Mouse (Mus musculus) gastrocnemius, postnatal 14 days (tissue): ENCODE measurements around the gene Dpf3. TPM values are rescaled to one million over a fixed set of nuclear protein-coding genes. Genes with fewer than 3 reads are reported as not detected.
A peak's percentile ranks its signal among the peaks of the same experiment; 100 is the strongest.

Experiments
- DNase-seq: peaks from one replicate; pipeline ENCODE4 v3.0.0; 2021; ENCODE audit warnings: mixed read lengths
- intact Hi-C: fragments of 180-260 bp; cut with DNase I; formaldehyde crosslinking; loops from one replicate; pipeline ENCODE4 v1.15.1; 2025; ENCODE audit warnings: low total_unique reads
- long read RNA-seq, 2 experiments: library from polyadenylated mRNA; stranded (forward); transcript quantifications; one replicate each; pipeline ENCODE4 v2.0.0; 2021
- total RNA-seq, 2 experiments: library from RNA; stranded (reverse); gene quantifications; 2 replicates each; pipeline ENCODE4 v1.2.3; 2021

Dpf3 gene
- total RNA-seq, result 10 to 100 TPM; 18.7 to 19.5 TPM
- long read RNA-seq, experiment 1, partial matches to known transcripts, result 5 of 12 reads
- long read RNA-seq, experiment 1, other reads (novel, unspliced or antisense), result 7 of 12 reads
- long read RNA-seq, experiment 2, partial matches to known transcripts, result 5 of 8 reads
- long read RNA-seq, experiment 2, other reads (novel, unspliced or antisense), result 2 of 8 reads

DNA sequence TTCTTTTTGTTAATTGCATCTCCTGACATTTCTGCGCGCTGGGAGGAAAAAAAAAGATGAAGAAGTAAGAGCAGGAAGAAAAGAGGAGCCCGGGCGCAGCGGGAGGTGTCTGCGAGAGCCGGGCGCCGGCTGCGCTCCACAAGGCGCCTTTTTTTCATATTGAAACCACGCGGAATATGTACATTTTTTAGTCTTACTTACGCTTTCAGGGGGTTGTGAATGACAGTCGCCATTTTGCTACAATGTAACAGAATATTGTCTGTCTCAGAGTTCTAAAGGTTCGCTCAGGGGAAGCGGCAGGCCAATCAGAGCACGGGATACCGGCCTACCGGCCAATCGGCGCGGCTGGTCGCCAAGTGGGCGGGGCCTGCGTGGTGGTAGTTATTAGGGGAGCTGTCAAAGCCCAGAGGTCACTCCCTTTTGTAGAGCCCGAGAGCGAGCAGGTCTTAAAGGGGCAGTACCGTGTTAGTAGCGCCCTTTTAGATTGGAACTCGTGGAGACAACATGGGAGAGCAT lies at the start of gene Dpf3:
TSS of gene Dpf3 (minus strand) at position 241 of the 516 bp plus-strand sequence.
- DNase-seq, result peak; percentile 100
- intact Hi-C loops, result no loop called here

DNA sequence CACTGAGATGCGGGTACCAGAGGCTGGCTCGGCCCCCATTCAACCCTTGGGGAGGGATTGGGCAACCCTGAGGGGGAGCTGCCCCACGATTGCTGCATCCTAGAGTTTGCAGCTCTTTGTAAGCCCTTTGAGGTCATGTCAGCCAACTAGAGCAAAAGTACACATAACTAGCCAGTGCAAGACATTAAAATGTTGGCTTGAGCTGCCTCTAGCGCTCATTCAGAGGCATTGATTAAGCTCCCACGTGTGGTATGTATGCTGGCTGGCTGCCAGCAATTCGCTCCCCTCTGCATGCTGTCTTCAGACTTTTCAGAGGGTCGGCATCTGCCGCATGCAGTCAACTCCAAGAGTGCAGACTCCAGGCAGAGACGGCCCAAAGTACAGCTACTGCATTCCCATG lies 48.5 kb upstream of the Dpf3 start:
- intact Hi-C loops, result no loop called here
- no peak for DNase-seq

DNA sequence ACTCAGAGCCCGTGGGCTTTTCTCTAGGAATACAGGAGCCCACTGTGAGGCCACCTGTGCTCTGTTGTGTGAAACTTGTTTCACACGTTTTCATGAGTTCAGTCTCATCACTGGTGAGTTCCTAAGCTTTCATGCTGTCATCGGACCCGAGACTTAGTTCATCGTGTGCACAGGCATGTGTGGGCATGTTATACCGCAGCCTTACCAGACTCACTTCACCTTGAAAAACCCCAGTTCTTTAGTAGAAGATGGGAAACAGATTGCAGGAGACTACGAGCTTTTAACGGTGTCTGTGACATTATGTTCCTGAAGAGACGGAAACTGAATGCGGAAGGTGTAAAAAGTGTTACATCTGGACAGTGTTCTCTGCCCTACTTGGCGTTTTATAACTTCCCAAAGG lies 47.9 kb upstream of the Dpf3 start:
- DNase-seq, result no peak

DNA sequence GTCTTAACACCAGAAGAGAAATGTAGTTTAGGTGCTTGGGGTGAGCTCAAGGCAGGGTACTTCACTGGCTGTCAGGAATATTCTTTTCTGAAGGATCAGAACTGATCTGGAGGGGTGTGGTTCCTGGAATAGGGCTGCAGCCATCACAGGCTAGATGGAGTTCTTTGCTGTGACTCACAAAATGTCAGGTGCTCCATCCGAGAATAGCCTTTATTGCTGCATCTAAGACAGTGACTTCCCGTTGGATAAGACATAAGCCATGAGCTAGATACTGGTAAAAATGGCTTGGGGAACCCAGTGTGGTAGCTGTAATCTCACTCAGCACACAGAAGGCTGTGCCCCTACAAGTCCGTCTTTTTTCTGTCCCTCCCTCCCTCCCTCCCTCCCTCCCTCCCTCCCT lies 46.7 kb upstream of the Dpf3 start:
- no peak for DNase-seq
- intact Hi-C loops, result no loop called here

More for the DNA sequence above, 47.9 kb upstream of the Dpf3 start:
- intact Hi-C loops, result no loop called here

DNA sequence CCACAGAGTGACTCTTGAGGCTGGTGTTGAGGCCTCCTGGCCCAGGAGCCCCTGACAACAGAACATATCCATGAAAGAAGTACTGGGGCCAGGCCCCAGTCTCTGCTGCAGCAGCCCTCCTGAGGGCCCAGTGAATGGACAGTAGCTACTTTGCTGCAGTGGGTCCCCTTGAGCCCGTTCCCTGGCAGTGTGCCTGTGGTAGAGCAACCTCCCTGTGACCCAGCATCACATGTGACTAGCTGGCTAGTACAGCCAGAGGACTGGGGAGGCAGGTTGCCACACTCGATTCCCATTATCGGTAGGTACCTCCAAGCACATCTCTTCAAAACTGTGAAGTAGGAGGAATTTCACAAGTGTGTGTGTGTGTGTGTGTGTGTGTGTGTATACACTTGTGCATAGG lies 45.5 kb upstream of the Dpf3 start:
- DNase-seq, result no peak
- intact Hi-C loops, result no loop called here

DNA sequence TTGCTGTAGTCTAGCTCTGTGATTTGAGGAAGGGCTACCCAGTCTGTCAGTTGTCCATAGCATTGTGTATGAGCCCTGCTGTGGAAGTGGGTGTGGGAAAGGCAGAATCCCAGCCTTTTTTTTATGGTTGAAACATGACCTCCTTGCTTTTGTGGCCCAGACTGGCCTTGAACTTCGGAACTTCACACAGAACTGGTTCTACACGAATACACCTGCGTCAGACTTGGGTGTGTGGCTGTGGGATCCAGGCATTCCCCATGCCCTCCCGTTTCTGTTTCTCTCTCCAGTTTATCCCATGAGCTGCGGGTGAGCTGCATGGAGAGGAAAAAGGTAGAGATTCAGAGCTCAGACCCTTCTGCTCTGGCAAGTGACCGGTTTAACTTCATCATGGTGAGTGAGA lies 44.5 kb upstream of the Dpf3 start:
- intact Hi-C loops, result no loop called here
- no peak for DNase-seq

DNA sequence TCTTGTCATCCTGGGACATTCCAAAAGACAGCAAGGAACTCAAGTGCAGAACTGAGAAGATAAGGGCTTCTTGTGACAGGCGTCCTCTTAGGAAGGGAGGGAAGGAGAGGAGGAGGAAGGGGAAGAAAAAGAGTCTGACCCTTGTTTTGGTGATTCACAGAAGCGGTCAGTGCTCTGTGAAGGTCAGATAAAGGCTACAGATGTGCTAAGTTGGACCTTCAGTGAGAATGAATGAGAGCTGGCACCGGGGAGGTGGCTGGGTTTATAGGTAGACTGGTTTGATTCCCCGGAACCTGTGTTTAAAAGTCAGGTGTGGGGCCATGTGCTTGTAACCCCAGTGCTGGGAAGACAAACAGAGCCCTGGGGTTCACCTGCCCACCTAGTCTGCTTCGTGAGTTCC lies 41.1 kb upstream of the Dpf3 start:
- intact Hi-C loops, result no loop called here
- DNase-seq, result no peak

DNA sequence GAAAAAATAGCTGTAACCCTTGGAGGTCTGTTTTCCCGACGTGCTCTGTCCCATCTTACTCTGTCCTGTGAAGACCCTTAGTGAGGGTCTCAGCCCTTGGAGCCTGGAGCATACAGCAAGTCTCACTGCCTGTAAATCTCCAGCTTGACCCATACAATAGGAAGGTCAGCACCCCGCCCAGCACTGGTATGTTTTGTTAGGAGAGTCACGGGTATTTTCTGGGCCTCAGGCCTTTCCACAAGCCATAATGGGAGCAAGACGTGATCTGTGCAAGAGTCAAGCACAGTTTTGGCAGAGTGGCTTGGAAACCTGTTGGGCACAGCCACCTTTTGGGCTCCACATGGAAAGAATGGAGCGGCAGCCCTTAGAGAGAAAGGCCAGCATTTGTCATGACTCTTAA lies 40.3 kb upstream of the Dpf3 start:
- intact Hi-C loops, result no loop called here
- DNase-seq, result no peak

DNA sequence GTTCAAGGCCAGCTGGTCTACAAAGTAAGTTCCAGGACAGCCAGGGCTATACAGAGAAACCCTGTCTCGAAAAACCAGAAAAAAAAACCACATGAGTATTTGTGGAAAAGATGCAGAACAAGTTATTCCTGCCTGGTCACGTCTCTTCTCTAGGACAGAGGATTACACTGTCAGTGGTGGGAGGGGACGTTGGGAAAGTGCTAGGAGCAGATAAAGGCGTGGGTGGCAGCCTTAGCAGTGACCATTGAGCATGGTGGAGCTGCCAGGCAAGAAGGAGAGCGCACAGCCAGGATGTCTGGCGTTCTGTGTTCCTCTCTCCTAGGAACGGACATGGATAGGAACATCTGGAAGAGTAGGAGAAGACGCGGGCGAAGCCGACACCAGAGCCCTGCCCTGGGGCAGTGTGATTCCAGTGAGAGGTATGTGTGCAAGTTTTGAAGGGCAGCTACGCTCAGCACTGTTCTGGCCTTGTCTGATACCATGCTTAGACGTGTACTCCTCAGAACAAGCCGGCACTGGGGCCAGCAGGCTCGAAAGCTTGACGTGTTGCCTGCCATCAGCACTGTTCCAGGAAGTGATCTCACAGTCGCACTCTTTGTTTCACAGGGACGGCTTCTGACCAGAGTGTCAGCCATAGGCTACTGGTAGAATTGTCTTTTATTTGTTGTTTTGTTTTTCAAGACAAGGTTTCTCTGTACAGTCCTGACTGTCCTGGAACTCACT lies 38.5 kb upstream of the Dpf3 start:
- intact Hi-C loops, result no loop called here
- DNase-seq, result no peak

DNA sequence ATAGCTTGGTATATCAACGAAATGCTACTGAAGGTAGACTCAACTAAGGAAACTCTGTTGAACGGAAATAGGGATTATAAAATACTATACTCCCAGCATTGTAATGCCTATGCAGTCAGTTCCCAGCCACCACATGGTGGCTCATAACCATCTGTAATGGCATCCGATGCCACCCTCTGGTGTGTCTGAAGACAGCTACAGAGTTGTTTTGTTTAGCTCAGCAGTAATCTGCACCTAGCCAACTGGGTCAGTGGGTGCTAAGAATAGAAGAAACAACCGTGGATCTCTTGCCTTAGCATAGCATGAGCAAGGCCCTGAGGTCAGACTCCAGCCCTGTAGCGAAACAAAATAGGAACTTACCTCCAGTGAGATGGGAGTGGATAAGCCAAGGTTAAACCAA lies 36.8 kb upstream of the Dpf3 start:
- intact Hi-C loops, result no loop called here
- no peak for DNase-seq

DNA sequence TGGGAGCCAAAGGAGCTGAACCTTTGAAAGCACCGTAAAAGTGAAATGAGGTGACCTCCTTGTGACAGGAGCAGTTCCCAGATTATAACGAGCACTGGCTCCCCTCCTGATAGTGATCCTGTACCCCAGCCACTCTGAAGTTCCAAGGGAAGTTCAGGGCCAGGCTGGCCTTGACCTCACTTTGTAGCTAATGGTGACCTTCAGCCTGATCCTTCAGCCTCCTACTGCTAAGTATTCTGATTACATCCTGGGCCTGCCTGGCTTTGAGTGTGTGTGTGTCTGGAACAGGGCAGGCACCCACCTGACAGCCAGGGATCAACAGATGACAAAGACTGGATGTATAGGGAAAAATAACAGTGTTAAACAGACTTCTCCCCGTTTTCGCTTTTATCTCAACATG lies 36.4 kb upstream of the Dpf3 start:
- no peak for DNase-seq
- intact Hi-C loops, result no loop called here

DNA sequence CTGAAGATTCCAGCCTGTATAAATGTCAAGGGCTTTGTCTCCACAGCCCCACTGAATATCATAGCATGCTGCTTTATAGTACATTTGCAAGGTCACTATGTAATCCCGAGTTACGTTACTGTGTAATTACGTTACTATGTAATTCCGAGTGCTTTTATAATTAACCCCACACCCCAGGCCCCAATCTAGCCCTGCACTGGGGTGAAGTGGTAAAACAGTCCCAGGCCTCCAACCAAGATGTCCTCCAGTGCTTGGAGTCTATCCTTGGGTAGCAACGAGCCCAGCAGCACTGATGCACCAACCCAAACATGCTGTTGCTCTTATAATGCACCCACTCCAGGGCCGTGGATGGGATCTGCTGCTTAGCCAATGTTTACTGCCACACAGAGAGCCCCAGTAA lies 35.5 kb upstream of the Dpf3 start:
- intact Hi-C loops, result no loop called here
- no peak for DNase-seq

DNA sequence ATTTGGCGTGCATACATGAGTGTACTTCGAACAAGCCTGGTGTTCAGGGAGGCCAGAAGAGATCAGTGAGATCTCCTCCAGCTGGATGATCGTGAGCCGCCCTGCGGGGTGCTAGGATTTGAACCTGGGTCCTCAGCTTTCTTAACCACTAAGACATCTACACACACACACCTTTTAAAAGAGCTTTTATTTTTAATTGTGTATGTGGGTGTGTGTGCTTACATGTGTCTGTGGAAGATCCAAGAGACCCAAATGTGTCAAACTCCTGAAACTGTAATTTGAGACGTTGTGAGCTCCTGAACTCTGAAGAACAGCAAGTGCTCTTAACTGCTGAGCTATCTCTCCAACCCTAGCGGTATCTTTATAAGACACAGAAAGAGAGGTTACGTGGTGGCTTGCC lies 33.6 kb upstream of the Dpf3 start:
- intact Hi-C loops, result no loop called here
- no peak for DNase-seq

DNA sequence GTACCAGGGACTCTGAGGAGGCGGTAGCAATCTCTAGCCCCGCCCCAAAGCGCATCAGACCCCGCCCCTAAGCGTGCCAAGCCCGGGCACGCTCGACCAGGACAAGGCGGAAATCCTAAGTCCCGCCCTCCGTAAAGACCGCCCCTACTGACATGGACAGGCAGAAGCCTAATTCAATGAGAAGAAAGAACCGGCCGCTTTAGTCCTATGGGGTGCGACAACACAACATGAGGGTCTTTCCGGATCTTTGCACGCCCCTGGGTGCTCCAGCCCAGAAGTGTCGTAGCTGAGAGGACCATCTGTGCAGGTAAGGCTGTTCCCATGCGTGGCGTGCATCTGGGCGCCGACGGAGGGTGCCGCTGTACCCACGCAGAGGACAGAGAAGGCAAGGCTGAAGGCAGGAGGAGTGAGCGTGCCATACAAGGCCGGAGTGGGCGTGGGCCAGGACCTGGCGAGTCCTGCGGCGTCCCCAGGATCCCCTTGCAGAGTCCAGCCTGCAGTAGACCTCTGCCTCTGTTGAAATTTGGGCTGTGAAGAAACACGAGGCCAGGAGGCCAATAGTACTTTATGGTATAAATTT lies 32.9 kb upstream of the Dpf3 start, which contains the start of gene Dcaf4:
TSS of gene Dcaf4 (plus strand) at position 156 of the 580 bp plus-strand sequence.
- peak; percentile 97 for DNase-seq
- intact Hi-C loops, result no loop called here

DNA sequence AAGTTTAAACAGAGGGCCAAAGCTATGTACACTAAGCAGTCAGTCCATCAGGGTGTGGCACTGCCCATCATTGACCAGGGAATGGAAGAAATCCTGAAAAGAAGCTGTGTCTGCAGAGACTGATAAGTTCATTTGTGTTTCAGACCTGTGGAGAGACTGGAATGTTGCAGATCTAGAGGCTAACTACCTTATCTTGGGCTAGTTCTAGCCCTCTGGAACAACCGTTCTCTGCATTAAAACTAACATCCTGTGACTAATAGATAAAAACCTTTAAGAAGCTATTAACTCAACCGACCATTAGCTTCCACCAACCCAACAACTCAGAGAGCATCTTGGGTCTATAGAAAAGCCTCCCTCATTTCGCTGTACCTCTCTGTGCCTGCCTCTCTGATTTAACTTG lies 30.1 kb upstream of the Dpf3 start:
- no peak for DNase-seq
- intact Hi-C loops, result no loop called here

DNA sequence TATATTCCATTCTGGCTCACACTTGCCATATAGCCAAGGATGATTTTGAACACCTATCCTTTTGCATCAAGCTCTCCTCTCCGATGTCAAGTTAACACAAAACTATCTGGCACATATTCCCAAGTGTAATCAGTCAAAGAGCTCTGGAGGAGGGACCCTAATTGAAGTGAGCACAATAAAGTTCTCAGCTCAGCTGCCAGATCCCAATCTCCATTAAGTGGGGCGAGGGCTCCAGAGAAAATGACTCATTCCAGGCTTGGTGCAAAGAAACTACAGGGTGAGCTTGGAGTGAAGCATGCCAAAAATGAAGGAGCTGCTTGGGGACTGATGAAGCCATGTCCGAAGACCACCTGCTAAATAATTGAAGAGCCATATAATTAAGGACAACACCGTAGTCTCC lies 26.7 kb upstream of the Dpf3 start:
- no peak for DNase-seq
- intact Hi-C loops, result no loop called here

DNA sequence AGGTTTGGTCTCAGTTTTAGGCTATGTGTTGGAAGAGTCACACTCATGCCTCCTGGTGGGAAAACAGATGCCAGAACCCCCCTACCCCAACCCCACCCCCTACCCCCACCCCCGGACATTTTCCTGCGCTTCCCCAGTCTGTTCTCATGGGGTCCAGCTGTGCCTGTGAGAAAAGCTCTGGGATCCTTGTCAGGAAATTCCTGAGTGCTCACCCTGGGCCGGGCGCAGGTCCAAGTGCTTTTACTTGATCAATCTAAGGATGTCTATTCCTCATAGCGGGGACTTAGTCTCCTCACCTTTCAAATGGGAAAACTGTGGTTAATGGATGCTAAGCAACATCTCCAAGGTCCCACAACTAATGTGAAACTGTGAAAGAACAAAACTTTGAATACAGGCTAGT lies 25.7 kb upstream of the Dpf3 start:
- no peak for DNase-seq
- intact Hi-C loops, result no loop called here

DNA sequence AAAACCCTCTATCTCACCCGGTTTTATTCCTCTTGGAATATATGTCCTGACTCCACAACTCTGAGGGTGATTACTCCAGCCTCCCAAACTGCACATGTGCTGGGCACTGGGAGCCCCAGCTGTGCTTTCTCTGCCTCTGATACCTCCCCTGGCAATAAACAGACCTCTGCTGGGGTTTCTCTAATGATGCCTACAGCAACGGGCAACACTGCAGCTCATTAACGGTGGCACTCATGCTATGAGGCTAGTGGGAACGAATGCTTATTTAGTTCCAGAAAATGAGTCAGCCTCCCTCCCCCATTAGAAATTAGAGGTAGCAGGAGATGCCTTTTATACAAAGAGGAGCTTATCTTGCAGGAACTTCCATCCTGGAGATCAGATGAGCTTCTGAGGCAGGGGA lies 25.3 kb upstream of the Dpf3 start:
- intact Hi-C loops, result no loop called here
- DNase-seq, result no peak

DNA sequence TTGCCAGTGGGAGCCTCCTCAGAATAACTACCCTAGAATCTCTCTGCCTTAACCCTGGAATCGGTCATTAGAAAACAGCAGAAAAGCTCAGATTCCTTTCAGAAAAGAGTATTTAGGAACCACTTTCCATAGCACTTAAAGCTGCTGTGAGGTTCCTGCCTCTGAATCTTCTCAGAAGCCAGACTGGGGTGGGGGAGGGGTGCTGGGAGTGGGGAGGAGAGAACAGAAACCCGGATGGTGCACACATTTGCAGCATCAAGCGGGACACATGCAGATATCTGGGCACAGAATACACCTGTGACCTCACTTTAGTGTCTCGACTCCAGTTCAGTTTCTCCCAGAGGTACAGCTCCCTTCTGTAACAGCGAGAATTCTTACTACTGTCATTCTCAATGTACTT lies 23.1 kb upstream of the Dpf3 start:
- intact Hi-C loops, result no loop called here
- no peak for DNase-seq

DNA sequence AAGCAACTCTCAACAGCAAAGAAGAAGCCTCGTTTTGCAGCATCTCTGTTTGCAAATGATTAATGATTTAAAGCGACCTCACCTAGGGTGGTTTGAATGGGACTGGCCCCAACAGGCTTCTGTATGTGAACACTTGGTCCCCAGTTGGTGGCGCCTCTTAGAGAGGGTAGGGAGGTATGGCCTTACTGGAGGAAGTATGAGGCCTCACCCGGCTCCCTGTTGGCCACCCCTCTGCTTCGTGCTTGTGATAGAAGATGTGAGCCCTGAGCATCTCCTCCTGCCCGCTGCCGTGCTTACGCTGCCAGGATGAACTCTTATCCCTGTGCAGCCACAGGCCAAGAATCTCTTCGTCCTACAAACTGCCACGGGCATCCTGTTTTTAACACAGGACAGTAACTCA lies 19.0 kb upstream of the Dpf3 start:
- intact Hi-C loops, result no loop called here
- no peak for DNase-seq

DNA sequence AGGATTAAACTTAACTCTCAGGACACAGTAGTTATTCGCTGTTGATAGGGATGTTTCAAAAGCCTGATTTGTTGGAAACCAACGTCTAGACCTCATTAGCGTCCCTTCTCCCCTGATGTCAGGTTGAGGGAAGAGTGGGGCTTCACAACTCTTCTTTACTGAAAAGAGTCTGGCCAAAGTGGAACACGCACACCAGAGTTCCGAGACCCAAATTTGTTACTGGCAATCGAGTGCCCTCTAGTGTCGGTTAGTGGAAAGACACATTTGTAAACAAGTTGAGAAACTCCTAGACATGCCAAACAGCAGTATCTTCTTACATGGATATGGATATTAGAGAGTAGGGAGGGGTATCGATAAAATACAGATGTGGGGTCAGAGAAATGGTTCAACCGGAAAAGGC lies 14.7 kb upstream of the Dpf3 start:
- intact Hi-C loops, result loop anchor here (2.0 kb wide), 1 partner anchor 387 kb away; no protein-coding TSS in a partner anchor
- peak; percentile 37 for DNase-seq
